Mouse (Mus musculus) MEL (cell line): ENCODE measurements around the gene Dclk1.

ENCODE experiments used
- CTCF ChIP-seq, 3 experiments: IDR thresholded peaks in 2 of 3; conservative IDR thresholded peaks in 1 of 3; 2 replicates each; pipeline ENCODE4 v1.5.1; 2011 to 2012; ENCODE audit warnings: low read length in 3 of 3, low read depth in 2 of 3, mild to moderate bottlenecking in 2 of 3, improper control_type of control experiment in 1 of 3, inconsistent platforms in 1 of 3, mixed read lengths in 1 of 3, moderate library complexity in 1 of 3; ENCODE audit not compliant: control insufficient read depth in 1 of 3, insufficient read depth in 1 of 3, poor library complexity in 1 of 3, severe bottlenecking in 1 of 3
- EP300 ChIP-seq, 2 experiments: IDR thresholded peaks; 2 replicates each; pipeline ENCODE4 v1.6.1; 2011; ENCODE audit warnings: improper control_type of control experiment in 2 of 2, low read length in 2 of 2, low read depth in 1 of 2, mild to moderate bottlenecking in 1 of 2
- HCFC1 ChIP-seq: IDR thresholded peaks from 2 replicates; pipeline ENCODE4 v1.6.1; 2012; ENCODE audit warnings: low read depth, mild to moderate bottlenecking, inconsistent platforms, low read length, improper control_type of control experiment, moderate library complexity
- MAFK ChIP-seq: IDR thresholded peaks from 2 replicates; pipeline ENCODE4 v1.6.1; 2011; ENCODE audit warnings: low read depth, mild to moderate bottlenecking, low read length, improper control_type of control experiment, borderline replicate concordance
- MAX ChIP-seq: IDR thresholded peaks from 2 replicates; pipeline ENCODE4 v1.6.1; 2011; ENCODE audit warnings: low read length, improper control_type of control experiment
- MAZ ChIP-seq: IDR thresholded peaks from 2 replicates; pipeline ENCODE4 v1.6.1; 2012; ENCODE audit warnings: low read depth, mild to moderate bottlenecking, inconsistent platforms, low read length, improper control_type of control experiment
- MYB ChIP-seq: IDR thresholded peaks from 2 replicates; pipeline ENCODE4 v1.6.1; 2011; ENCODE audit warnings: mild to moderate bottlenecking, low read depth, low read length, improper control_type of control experiment
- MYC ChIP-seq: IDR thresholded peaks from 2 replicates; pipeline ENCODE4 v1.6.1; 2011; ENCODE audit warnings: low read depth, mild to moderate bottlenecking, low read length, improper control_type of control experiment, moderate library complexity
- RAD21 ChIP-seq: IDR thresholded peaks from 2 replicates; pipeline ENCODE4 v1.6.1; 2011; ENCODE audit warnings: mild to moderate bottlenecking, low read depth, low read length, improper control_type of control experiment
- ZC3H11A ChIP-seq: IDR thresholded peaks from 2 replicates; pipeline ENCODE4 v1.6.1; 2012; ENCODE audit warnings: low read depth, mild to moderate bottlenecking, inconsistent platforms, low read length, improper control_type of control experiment

DNA sequence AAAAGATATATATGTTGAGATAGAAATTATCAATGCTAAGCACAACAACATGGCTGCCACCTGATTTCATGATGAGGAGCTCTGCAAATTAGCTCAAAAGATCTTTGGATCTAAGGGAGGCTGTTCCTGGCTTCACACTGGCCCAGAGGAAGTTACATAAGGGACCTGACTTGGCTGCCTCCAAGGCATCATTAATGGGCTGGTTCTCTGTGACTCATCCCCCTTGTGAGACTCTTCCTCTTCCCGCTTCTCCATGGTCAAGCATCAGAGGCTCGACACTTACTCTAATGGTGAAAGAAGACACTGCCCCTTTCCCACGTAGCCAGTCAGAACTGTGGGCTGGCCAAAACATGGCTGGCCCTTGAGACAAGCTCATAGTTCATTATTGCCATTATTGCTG lies 209.7 kb downstream of the Dclk1 start:
- TF ChIP-seq MYC (no peak), MAX (no peak), EP300 (IDR thresholded peaks at IDR 0.05; ENCODE audit: low read depth in 1 of 2, low read length in 2 of 2) (no peak), CTCF (IDR thresholded peaks at IDR 0.05 in 2 of 3, conservative IDR thresholded peaks at IDR 0.05 in 1 of 3; ENCODE audit: control insufficient read depth in 1 of 3, insufficient read depth in 1 of 3, low read depth in 2 of 3, low read length in 3 of 3, poor library complexity in 1 of 3, severe bottlenecking in 1 of 3) (no peak), MAFK (no peak), HCFC1 (no peak), MYB (no peak), ZC3H11A (no peak), MAZ (no peak), RAD21 (no peak)
